Mouse (Mus musculus) kidney, postnatal 36 days (tissue): ENCODE measurements around the gene Gm49393.
A peak's percentile ranks its signal among the peaks of the same experiment; 100 is the strongest.
"Not testable (repeated sequence)": the region's sequence is repeated elsewhere in the genome, so short reads cannot be mapped to it uniquely, and the experiment has no call there.

ENCODE experiments used
- DNase-seq, 2 experiments: peaks; one replicate each; pipeline ENCODE4 v3.0.0; 2021 to 2022; ENCODE audit warnings: mixed read lengths in 2 of 2

Gm49393 gene

DNA sequence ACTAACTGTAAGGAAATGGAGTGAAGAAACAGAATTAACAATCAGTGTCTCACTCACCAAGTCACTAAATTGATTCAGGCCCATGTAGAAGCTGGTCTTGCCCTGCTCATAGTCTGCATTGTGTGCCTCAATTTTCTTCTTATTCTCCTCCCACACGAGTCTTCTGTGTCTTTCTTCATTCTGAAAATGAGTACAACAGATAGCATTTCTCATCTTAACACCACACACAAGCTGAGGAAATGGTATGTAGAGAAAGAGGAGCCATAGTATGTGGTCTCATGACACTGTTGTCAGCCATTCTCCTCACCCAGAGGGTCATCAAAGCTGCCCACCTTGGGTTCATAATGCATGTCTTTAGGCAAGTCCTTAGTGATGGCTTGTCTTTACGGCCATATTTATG is at the start of gene Gm49393:
TSS of gene Gm49393 (minus strand) at position 101 of the 400 bp plus-strand sequence.
- DNase-seq = not testable (repeated sequence)

DNA sequence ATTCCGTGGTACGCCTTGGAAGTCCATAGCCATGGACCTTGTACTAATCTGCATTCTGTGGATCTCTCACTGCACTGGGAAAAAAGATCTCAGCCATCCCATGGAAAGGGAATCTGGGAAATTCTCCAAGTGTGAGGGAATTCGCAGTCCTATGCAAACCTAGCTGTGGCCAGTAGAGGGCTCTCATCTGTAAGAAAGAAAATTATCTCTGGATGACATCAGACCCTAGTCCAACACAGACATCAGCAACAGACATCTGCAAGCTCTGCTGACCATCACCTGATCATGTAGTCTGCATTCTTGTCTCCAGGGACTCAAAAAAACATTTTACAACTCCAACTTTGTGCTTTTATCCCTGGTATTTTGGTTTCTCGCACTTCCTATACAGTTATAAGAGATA is 36.9 kb upstream of the Gm49393 start:
- peak in 1 of 2 experiments; percentile 6 for DNase-seq

DNA sequence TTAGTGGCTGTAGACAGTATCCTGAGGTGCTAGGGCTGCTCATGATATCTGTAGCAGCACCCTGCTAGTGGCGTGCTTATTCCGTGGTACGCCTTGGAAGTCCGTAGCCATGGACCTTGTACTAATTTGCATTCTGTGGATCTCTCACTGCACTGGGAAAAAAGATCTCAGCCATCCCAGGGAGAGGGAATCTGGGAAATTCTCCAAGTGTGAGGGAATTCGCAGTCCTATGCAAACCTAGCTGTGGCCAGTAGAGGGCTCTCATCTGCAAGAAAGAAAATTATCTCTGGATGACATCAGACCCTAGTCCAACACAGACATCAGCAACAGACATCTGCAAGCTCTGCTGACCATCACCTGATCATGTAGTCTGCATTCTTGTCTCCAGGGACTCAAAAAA is 28.6 kb upstream of the Gm49393 start:
- not testable (repeated sequence) for DNase-seq

DNA sequence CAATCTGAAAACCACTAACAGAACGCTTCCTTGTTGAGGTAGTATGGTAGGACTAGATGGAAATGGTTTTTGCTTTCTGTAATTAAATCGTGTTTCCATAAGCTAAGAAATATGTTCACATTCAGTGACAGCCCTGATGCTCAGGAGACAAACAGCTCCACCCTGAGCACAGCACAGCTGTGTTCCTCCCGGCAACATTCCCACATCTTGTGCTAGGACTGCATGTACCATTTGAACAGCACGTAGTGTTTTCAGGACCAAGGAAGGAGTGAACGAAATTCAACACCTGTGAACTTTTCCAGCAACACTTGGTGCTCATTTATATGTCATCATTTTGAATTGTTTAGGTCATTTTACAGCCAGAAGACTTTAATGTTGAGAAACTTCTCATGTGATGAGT is 26.3 kb upstream of the Gm49393 start:
- DNase-seq = peak in 1 of 2 experiments; percentile 12

DNA sequence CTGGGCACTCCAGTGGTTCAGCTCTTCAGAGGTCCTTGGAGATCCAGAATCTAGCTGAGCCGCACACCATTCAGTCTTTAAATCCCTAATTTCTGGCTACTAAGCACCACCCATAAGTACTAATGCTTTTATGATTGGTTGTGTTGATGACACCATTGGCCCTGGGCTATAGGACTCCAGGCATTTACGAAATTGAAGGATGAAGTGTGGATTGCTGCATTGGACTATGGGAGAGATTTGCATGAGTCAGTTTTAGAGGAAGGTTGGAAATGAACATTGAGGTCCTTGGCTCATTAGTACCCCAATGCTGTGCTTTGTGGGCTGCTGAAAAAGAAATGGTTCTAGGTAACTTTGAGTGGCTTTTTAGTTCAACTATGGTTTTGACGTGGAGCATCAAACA is 6.5 kb upstream of the Gm49393 start, which contains the start of gene Tpbpa:
TSS of gene Tpbpa (minus strand) at position 101 of the 400 bp plus-strand sequence.
- not testable (repeated sequence) for DNase-seq

DNA sequence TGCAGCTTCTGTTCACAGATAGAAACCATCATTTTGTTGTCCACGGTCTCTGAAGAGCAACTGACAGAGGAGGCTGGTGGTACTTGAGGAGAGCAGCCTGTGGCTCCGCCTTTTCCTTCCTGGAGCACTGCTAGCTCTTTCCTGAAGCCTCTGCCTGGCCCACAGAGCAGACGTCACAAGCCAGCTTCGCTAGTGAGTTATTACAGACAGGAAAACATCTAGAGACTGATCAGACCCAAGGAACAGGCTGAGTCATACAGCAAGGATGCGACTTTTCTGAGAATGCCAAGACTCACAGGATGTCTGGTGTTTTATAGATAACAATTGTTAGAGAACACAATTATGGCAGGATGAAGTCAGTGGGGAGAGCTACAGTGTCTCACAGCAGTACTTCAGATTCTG is 1.1 kb upstream of the Gm49393 start, which contains the start of the genes Gm49391 and Ctla2a:
TSS of gene Gm49391 (minus strand) at position 72 of the 402 bp plus-strand sequence.
TSS of gene Ctla2a (minus strand) at position 126 of the 402 bp plus-strand sequence.
- DNase-seq = peak; percentile 64 to 80

DNA sequence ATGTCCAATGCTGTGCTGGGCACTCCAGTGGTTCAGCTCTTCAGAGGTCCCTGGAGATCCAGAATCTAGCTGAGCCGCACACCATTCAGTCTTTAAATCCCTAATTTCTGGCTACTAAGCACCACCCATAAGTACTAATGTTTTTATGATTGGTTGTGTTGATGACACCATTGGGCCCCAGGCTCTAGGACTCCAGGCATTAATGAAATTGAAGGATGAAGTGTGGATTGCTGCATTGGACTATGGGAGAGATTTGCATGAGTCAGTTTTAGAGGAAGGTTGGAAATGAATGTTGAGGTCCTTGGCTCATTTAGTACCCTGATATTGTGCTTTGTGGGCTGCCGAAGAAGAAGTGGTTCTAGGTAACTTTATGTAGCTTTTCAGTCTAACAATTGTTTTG is 30.6 kb downstream of the Gm49393 start, which contains the start of gene Tpbpb:
TSS of gene Tpbpb (minus strand) at position 101 of the 400 bp plus-strand sequence.
- not testable (repeated sequence) for DNase-seq

DNA sequence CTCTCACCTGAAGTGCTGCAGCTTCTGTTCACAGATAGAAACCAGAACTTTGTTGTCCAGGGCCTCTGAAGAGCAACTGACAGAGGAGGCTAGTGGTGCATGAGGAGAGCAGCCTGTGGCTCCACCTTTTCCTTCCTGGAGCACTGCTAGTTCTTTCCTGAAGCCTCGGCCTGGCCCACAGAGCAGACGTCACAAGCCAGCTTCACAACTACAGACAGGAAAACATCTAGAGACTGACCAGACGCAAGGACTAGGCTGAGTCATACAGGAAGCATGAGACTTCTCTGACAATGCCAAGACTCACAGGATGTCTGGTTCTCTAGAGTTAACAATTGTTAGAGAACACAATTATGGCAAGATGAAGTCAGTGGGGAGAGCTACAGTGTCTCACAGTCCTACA is 38.1 kb downstream of the Gm49393 start, which contains the start of gene Ctla2b:
TSS of gene Ctla2b (minus strand) at position 120 of the 400 bp plus-strand sequence.
- DNase-seq = peak; percentile 47 to 74

DNA sequence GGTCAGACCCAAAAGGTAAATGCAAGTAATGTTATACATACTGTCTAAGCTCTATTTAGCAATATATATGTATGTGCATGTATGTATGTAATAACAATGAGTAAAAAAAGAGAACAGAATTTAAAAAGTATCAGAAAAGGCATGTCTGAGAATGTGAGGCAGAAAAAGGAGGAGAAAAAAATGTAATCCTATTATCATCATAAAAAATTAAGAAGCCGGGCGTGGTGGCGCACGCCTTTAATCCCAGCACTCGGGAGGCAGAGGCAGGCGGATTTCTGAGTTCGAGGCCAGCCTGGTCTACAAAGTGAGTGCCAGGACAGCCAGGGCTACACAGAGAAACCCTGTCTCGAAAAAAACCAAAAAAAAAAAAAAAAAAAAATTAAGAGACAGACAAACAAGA is 38.6 kb downstream of the Gm49393 start, which contains the start of gene Gm49392:
TSS of gene Gm49392 (minus strand) at position 101 of the 400 bp plus-strand sequence.
- not testable (repeated sequence) for DNase-seq

DNA sequence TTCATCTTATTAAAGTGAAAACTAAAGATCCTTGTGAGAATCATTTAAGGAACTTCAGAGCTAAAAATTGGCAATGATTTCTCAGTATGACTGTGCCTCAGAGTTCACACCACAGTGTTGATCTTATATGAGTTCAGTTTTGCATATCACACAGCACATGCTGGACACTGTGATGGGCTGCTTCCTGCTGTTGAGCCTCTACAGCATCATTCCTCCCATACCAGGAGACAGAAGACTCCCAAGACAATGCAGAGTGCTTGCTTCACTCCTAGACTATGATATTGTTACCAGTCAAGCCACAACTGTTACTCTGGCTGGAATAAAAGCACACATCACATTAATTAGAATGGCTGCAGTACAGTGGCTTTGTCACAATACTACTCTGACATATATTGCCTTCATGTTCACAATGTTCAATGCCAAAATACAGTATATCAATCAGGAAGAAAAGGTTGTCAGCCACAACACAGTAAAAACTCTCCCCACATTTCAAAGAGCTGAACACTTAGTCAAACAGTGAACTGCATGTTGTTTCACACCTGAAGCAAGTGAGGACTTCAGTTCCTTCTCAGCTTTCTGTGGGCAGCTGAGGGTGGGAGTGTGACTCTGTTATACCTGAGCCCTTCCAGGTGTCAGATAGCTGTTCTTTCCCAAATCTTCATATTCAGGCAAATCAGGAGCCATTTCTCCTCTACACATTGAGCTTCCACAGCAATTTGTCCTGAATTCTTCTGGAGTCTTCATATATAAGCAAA is 39.8 kb downstream of the Gm49393 start:
- DNase-seq = no peak

DNA sequence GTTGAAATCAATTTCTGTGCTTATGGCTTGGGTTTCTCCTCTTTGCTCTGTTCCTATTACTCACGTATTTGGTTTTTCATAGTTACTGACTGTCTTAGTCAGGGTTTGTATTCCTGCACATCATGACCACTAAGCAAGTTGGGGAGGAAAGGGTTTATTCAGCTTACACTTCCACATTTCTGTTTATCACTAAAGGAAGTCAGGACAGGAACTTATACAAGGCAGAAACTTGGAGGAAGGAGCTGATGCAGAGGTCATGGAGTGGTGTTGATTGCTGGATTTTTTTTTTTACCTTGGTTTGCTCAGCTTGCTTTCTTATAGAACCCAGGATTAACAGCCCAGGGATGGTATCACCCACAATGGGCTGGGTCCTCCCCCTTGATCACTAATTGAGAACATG is 43.1 kb downstream of the Gm49393 start:
- no peak for DNase-seq

DNA sequence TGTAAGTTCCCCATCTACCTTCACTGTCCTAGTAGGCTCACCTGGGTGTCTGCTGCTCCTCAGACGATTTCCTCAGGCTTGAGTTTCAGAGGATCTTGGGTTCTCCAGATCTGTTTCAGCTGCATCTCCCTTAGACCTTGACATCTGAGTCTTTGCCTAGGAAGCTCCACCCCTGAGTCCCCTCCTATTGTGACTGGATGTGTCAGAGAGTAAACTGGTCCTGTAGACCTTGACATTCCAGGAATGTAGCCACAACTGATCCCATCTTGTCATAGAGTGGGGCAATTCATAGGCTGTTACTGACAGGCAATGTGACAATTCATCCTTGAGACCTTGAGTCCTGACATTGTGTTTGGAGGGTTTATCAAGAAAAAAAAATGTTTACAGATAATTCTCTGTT is 71.1 kb downstream of the Gm49393 start, which contains the start of gene 4930486L24Rik:
TSS of gene 4930486L24Rik (minus strand) at position 195 of the 400 bp plus-strand sequence.
- DNase-seq = no peak

DNA sequence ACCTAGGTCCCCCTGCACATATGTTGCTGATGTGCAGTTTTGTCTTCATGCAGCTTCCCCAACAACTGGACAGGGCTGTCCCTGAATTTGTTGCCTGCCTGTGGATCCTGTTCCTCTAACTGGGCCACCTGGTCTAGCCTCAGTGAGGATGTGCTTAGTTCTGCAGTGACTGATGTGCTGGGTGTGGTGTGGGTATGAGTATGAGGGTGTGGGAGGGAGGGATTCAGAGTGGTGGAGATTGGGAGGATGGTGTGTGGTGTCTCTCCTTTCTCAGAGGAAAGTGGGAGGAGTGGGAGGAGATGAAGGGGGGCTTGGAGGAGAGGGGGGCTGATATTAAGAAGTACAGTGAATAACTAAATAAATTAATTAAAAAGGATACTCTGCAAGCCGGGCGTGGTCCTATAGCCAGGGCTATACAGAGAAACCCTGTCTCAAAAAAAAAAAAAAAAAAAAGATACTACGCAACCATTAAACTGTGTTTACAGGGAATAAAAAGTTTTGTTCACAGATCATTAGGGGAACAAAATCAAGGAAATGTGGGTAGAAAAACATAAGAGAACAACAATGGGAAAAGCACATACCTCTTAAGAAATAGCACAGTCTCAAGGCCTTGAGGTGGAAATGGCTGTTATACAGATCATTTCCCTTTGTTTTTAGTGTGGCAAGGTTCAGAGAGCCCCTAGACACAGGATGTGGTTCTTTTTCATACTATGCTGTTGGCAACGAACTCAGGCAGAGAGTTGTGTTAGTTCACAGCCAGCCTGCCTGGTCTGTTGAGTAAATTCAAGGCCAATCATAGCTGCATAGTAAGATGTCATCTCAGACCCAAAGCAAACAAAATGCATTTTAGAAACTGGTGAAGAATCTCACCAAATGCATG is 86.9 kb downstream of the Gm49393 start:
- peak in 1 of 2 experiments; percentile 3 for DNase-seq

DNA sequence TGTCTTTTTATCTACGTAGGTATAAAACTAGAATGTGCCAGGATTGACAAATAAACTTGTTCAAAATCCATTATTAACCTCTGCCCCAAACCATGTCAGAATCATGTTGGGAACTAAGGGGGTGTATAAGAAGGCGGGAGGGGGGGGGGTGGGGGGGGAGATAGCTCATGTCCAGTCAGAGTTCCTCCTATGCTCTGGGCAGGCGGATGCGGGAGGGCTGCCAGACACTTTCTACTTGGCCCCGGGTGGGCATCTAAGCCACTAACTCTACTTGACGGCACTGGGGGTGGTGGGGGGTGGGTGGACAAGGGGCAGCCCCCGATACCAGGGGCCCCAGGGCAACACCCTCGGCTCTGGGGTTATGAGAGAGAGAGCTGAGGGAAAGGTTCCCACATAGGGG is 92.2 kb downstream of the Gm49393 start:
- DNase-seq = no peak

DNA sequence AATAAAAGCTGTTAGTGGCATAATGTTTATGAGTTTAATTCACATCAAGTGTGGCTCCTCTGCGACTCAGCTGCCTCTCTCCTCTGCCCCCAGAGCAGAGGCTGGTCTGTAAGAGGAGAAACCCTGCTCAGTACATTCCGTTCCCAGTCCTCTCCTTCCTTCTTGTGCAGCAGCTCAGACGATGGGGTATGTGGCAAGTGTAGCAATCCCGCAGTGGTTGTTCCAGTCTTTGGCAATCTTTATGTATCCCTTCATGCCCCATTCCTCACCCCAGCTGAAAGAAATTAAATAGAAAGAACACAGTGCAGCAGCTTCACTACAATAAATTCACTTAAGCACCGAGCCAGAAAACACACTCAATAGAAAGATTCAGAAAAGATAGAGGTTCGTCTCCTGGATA is 92.7 kb downstream of the Gm49393 start:
- no peak for DNase-seq

DNA sequence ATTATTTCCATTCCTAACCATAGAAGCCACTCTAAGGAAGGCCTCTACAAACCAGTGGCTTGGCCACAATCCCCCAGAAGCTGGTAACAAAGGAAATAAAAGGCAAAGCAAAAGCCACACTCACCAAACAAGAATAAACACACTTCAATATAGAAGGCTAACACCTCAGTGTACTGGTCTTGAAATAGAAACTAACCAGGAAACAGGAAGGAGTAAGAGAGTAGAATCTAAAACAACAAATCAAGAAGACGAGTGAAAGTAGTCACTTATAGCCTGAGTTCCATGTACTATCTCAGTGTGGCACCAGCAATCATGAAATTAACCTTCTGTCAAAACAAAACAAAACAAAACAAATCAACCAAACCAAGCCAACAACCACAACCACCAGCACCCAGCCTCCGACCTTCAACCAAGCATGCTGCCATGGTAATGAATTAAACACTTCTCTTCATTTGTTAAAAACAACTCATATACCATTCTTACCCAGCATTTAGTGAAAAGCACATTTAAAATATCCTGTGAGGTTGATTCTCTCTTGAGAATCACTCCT is 96.0 kb downstream of the Gm49393 start:
- DNase-seq = no peak

DNA sequence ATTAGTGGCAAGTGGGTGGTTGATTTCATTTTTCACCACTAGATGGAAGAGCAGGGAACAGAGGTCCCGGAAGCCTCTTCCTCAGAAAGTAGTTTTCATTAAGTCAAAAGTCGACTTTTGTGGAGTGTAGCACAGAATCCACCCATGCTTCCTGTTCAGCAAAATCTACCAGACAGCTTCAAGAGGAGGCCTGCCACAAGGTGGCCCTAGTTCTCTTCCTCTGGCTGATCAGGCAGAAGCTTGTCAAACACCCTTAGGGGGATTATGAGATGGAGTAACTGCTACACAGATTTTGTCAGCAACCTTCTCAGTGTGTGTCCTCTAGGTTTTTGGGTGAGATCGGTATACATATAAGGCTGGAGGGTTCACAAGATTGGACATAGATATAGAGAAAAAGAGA is 109.3 kb downstream of the Gm49393 start:
- DNase-seq = peak; percentile 17 to 40

DNA sequence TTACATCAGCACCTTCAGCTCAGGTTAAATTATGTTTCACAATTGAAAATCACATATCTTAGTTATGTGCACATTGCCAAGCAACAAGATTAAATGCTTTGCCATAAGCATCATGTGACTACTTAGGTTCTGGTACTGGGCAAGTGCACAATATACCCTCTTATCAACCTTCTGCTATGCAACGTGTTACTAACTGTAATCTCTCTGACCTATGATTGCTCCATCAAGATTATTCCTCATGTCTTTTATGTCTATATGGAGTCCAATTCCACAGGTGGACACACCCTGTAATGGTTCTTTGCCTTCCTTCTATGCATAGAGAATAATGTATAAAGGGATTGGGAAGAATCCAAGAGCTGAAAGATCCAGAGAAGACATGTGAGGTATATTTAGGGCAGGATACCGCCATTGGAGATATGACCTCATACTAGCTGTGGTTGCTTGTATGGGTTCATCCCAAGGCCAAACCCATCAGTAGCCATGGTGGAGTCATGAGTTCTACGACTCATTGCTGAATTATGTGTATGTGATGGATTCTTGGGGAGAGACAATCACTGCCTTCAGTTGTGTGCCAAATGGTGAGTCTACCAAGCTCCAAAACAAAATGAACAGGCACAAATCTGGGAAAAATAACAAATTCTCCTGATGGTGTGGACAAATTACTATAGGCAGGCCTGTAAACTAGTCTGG is 114.8 kb downstream of the Gm49393 start:
- no peak for DNase-seq

DNA sequence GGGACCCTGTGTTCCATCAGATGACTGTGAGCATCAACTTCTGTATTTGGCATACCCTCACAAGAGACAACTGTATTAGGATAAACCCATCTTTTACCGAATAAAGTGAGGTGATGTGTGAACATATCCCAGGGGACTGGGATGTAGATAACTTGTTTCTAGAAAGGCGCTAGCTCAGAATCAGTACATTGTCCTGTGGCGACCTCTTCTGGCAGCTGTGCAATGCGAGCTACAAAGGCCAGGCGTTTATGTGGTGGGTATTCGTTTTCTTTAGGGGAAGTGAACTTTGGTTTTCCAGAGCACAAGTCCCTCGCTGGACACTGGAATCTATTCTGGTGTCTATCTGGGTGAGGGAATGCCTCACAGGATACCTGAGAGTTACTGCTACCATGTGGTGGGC is 115.9 kb downstream of the Gm49393 start:
- DNase-seq = peak; percentile 24 to 78

DNA sequence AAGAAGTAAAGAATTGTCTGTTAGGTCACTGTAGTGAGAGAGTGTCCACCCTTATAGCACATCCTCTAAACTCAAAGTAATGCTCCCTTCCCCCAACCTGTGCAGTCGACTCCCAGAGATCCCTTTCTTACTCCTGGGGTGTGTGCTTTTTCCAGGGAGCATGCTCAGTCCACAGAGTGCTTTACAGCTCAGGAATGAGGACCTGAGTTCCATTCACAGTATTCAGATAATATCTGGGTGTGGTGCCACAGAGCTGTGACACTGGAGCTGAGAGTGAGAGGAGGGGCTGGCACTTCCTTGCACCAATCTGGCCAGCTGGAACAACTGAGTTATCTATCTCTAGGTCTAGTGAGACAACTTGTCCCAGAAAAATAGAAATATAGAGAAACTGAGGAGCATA is 121.7 kb downstream of the Gm49393 start:
- DNase-seq = peak in 1 of 2 experiments; percentile 3

DNA sequence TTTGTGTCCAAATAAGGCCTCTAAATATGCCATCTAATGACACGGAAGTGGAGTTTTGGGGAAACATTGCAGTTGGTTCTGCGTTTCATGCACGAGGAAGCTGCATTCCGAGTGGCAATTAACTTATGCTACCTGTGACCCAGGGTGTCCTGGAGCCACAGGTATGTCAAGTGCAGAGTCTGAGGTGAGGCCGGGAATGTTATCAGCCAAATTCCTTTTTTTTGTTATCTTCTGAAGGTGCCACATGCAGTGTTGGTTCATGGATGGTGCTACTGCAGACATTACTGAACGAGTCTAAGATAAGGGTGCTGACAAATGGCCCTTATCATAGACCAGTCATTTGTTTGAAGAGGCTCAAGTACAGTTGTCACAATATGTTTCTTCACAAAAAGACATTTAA is 122.6 kb downstream of the Gm49393 start:
- DNase-seq = no peak

DNA sequence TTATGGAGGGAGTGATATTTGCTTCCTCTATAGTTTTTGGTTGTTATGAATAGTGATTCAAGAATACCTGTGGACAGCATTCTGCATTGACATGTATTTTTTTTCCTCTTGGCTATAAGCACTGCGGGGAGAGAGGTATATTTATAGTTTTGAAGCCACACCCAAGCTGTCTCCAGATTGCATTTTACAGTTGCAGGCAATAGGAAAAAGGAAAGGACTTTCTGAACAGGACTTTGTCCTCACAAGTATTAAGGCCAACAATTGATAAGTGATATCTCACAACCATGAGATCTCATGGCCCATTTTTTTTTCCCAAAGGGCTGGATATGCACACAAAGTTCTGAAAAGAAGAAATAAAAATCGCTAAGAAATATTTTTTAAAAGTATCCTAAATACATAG is 125.7 kb downstream of the Gm49393 start:
- DNase-seq = no peak
